Mouse (Mus musculus): ENCODE data around the gene Gm37240. TPM values are rescaled to one million over a fixed set of nuclear protein-coding genes. Genes with fewer than 3 reads are reported as not detected.

The Gm37240 gene
- polyA plus RNA-seq, 1 experiment from 2014 or later = 0.48 TPM

DNA sequence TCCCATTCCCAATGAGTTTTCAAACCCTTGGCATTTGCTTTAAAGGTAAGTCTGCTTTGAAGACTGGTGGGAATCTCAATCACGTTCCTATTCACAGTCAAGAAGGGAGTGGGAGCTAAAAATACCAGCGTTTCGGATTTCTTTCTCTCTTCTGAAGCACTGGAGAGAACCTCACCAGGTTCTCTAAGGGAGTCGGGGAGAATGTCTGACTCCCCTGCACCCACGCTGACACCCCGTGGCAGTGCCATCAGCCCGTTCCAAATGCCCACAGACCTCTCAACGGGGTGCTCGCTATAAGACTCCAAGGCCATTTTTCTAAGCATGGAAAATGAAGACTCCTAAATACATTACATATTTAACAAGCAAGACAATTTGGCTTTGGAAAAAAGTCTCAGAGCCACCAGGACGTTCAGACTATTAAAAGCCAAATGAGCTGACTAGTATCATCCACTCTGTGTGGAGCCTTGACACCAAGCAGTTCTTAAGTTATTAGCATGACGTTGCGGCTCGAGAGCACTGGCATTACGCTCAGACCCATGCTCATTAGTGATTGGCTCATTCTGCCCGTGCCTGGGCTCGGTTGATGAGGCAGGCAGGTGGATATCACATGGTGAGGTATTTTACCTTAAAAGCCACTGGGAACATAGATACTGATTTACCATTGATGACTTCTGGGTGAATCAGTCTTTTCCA, 508.5 kb downstream of the Gm37240 start:
- 71% methylated on average over 16 of the region's 16 CpGs for WGBS
- Histone ChIP-seq H3K27me3 (no peaks in the 10 kb centered on the region), H3K9ac (no peak overlapping the region), H3K4me1 (no peaks in the 10 kb centered on the region), H3K4me3 (no peak overlapping the region), H3K4me2 (no peak overlapping the region), H3K27ac (no peak overlapping the region), H3K9me3 (replicated peaks) (no peaks in the 10 kb centered on the region; the same call in 1 of the 2 replicates), H3K36me3 (ENCODE audit: poor library complexity, severe bottlenecking) (no peaks in the 10 kb centered on the region)
- no peak for ATAC-seq

DNA sequence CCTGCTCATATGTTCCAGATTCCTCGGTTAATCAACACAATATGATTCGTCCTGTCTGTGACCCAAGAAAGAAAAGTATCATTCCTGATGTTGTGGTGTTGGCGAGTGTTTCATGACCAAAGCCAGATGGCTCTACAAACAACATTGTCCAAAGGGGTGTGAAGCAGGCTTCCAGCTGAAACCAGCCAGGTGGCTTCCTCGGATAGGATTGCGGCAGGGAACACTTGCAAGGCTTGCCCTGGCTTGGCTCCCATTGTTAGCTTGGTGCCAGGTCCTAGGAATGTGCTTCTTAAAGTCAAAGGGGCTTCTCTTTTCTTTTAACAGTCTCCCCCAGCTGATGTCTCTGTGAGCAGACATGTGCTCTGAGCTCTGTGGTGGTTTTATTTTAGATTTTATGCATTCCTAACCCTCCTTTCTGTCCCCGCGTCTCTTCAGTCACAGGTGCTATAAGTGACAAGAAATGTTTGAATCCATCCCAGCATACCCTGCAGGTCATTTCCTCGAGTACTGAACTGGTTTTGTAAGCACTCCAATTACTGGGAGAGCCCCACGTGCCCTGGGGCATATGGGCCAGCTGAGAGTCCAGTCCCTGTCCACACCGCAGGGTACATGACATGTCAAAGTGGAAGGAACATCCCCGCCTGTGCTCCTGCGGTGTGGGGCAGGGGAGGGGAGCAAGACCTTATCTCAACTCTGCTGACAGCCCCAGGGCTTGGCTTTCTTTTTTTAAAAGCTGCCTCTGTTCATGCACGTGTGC, 509.2 kb downstream of the Gm37240 start:
- Histone ChIP-seq H3K9ac (no peak overlapping the region), H3K36me3 (ENCODE audit: poor library complexity, severe bottlenecking) (no peaks in the 10 kb centered on the region), H3K4me1 (no peaks in the 10 kb centered on the region), H3K27me3 (no peaks in the 10 kb centered on the region), H3K27ac (no peak overlapping the region), H3K4me3 (no peak overlapping the region), H3K9me3 (replicated peaks) (no peaks in the 10 kb centered on the region; the same call in 1 of the 2 replicates), H3K4me2 (no peak overlapping the region)
- 66% methylated on average over 13 of the region's 13 CpGs for WGBS
- no peak for ATAC-seq

DNA sequence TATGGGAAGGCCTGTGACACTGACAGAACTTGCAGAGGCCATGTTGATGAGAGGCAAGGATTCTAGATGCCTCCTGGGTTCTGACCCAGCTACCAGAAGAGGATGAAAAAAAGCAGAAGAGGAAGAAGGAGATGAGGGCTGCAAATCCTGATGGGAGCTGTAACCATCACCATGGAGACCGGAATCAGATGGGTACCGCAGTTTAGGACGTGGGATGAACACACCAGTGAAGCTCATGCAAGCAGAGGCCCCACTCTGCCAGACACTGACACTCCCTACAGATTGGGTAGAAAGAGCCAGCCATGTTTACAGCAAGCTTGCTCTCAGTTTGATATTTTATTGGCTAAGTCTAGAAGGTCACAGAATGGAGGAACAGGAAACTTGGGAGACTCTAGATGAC, 509.8 kb downstream of the Gm37240 start:
- H3K9ac ChIP-seq = no peak overlapping the region
- no peaks in the 10 kb centered on the region for H3K4me1 ChIP-seq
- no peaks in the 10 kb centered on the region for H3K27me3 ChIP-seq
- H3K9me3 ChIP-seq (replicated peaks) = no peaks in the 10 kb centered on the region; the same call in 1 of the 2 replicates
- H3K36me3 ChIP-seq (ENCODE audit: poor library complexity, severe bottlenecking) = no peaks in the 10 kb centered on the region
- no peak for ATAC-seq
- no peak overlapping the region for H3K27ac ChIP-seq
- no peak overlapping the region for H3K4me3 ChIP-seq
- WGBS = 97% methylated on average over 3 of the region's 3 CpGs
- no peak overlapping the region for H3K4me2 ChIP-seq

DNA sequence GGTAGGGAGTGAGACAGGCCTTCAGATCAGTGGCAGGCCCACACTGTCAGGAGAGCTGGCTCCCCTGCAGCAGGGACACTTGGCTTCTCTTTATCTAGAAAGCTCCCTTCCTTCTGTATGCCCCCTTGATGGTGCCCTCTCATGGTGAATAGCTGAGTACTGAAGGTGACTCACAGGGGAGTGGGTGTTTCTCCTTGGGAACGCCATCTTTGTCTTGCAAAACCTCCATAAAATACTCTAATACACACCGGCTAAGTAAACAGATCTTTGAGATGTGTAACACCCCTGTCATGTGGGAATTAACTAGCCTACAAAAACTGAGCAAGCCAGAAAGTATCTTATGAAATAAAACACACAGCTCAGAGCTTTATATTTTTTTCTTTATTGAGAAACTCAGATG, 510.8 kb downstream of the Gm37240 start:
- Histone ChIP-seq H3K27me3 (no peaks in the 10 kb centered on the region), H3K9me3 (replicated peaks) (no peaks in the 10 kb centered on the region; the same call in 1 of the 2 replicates), H3K36me3 (ENCODE audit: poor library complexity, severe bottlenecking) (no peaks in the 10 kb centered on the region), H3K4me2 (no peak overlapping the region), H3K27ac (no peak overlapping the region), H3K4me3 (no peak overlapping the region), H3K9ac (no peak overlapping the region), H3K4me1 (no peaks in the 10 kb centered on the region)
- WGBS = 92% methylated on average over 2 of the region's 2 CpGs
- ATAC-seq = no peak

GRCm38 (mm10) chr3:85373039-85373438, 514.3 kb downstream of the Gm37240 start:
- Histone ChIP-seq H3K27me3 (no peaks in the 10 kb centered on the region), H3K27ac (no peak overlapping the region), H3K9ac (no peak overlapping the region), H3K4me1 (no peaks in the 10 kb centered on the region), H3K9me3 (replicated peaks) (no peaks in the 10 kb centered on the region; the same call in 1 of the 2 replicates), H3K4me2 (no peak overlapping the region), H3K4me3 (no peak overlapping the region), H3K36me3 (ENCODE audit: poor library complexity, severe bottlenecking) (no peaks in the 10 kb centered on the region)
- no peak for ATAC-seq
- WGBS = 53% methylated on average over 3 of the region's 3 CpGs

GRCm38 (mm10) chr3:85369847-85370246, 517.5 kb downstream of the Gm37240 start:
- Histone ChIP-seq H3K4me3 (no peak overlapping the region), H3K4me2 (no peak overlapping the region), H3K27ac (no peak overlapping the region), H3K27me3 (no peaks in the 10 kb centered on the region), H3K36me3 (ENCODE audit: poor library complexity, severe bottlenecking) (no peaks in the 10 kb centered on the region), H3K9ac (no peak overlapping the region), H3K9me3 (replicated peaks) (no peaks in the 10 kb centered on the region; the same call in 1 of the 2 replicates), H3K4me1 (no peaks in the 10 kb centered on the region)
- ATAC-seq = no peak
- 93% methylated on average over 10 of the region's 10 CpGs for WGBS

- H3K4me2 ChIP-seq = no peak overlapping the region
- WGBS = 81% methylated on average over 5 of the region's 5 CpGs
- H3K9ac ChIP-seq = no peak overlapping the region
- H3K27me3 ChIP-seq = no peaks in the 10 kb centered on the region
- no peak overlapping the region for H3K4me3 ChIP-seq
- no peak for ATAC-seq
- no peaks in the 10 kb centered on the region for H3K4me1 ChIP-seq
- no peaks in the 10 kb centered on the region for H3K9me3 ChIP-seq (replicated peaks)
- H3K36me3 ChIP-seq (ENCODE audit: poor library complexity, severe bottlenecking) = no peaks in the 10 kb centered on the region
- no peak overlapping the region for H3K27ac ChIP-seq
Observed at GRCm38 (mm10) chr3:85369157-85369556, 518.2 kb downstream of the Gm37240 start.

GRCm38 (mm10) chr3:85368354-85369120, 518.8 kb downstream of the Gm37240 start:
- Histone ChIP-seq H3K27me3 (no peaks in the 10 kb centered on the region), H3K27ac (no peak overlapping the region), H3K9me3 (replicated peaks) (no peaks in the 10 kb centered on the region), H3K4me1 (no peaks in the 10 kb centered on the region), H3K4me3 (no peak overlapping the region), H3K36me3 (ENCODE audit: poor library complexity, severe bottlenecking) (no peaks in the 10 kb centered on the region), H3K9ac (no peak overlapping the region), H3K4me2 (no peak overlapping the region)
- ATAC-seq = no peak
- WGBS = 80% methylated on average over 16 of the region's 16 CpGs

DNA sequence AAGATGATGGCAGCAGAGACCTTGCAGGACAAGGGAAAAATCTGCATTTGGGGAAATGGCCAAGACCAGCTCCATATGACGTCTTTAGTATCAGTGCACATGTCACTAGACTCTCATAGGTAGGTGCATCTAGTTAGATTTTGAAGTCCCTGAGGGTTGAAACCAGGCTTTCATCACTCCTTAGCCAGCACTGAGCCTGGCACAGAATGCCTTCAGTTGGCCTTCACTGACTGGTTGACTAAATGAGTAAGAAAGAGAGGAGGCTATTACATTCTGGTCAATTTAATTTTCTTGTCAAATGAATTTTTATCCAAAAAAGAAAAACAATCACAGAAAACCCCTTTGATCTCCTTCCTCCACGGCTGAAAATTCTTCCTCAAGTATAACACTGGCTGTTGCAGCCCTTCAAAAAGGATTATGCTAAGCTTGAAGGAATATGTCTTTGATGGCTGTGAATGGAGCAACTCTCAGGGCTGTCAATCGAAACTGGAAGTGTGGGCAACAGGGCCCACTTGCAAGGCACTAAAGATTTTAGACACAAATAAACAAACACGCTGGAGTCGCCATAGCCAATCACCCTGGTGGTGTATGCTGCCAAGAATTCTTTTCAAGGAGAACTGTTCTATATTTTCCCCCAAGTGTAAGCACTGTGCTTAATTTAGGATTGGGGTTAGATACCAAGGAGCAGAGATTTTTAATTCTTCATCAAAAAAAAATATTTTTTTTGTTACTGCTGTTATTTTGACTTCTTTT, 522.6 kb downstream of the Gm37240 start:
- WGBS = 51% methylated on average over 5 of the region's 5 CpGs
- H3K4me1 ChIP-seq = no peaks in the 10 kb centered on the region
- no peaks in the 10 kb centered on the region for H3K27me3 ChIP-seq
- H3K4me3 ChIP-seq = no peak overlapping the region
- no peak overlapping the region for H3K9ac ChIP-seq
- H3K9me3 ChIP-seq (replicated peaks) = no peaks in the 10 kb centered on the region
- no peak for ATAC-seq
- no peak overlapping the region for H3K27ac ChIP-seq
- H3K36me3 ChIP-seq (ENCODE audit: poor library complexity, severe bottlenecking) = no peaks in the 10 kb centered on the region
- no peak overlapping the region for H3K4me2 ChIP-seq

DNA sequence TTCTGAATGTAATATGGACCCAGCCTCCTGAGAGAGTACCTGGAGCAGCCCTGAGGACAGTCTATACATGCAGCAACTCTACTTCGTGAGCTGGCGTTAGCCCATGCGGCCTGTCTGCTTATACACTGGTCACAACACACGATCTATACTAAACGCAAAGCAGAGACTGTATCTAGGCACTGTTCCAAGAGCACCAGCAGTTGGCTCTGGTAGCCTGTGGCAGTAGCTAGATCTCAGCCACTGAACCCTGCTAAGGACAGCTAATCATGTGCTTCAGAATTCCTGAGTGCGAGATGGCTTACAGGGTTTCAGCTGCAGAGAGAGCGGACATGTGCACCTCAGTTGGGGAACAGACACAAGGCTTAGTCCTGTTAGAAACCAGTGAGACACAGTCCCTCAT, 524.4 kb downstream of the Gm37240 start:
- no peak overlapping the region for H3K4me2 ChIP-seq
- no peaks in the 10 kb centered on the region for H3K27me3 ChIP-seq
- H3K9me3 ChIP-seq (replicated peaks) = no peaks in the 10 kb centered on the region
- no peak overlapping the region for H3K4me3 ChIP-seq
- WGBS = 90% methylated on average over 7 of the region's 7 CpGs
- H3K9ac ChIP-seq = no peak overlapping the region
- H3K27ac ChIP-seq = no peak overlapping the region
- no peaks in the 10 kb centered on the region for H3K4me1 ChIP-seq
- no peak for ATAC-seq
- H3K36me3 ChIP-seq (ENCODE audit: poor library complexity, severe bottlenecking) = no peaks in the 10 kb centered on the region

DNA sequence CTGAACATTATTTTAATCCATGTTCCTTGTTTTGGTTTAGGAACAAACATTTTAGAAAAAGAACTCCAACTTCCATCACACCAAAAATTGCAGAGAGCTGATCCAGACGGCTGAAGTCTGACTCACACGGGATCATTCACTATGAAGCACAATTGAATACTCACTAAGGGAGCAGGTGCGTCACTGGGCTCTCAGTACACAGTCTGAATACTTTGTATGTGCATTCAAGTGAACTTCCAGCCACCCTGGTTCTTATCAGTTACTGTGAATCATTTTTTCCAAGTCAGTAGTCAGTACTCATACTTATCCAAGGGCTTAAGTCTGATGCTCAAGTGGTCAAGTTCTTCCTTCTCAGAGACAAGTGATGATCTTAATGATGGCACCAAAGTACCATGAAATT, 530.9 kb downstream of the Gm37240 start:
- ATAC-seq = no peak
- H3K27ac ChIP-seq = no peak overlapping the region
- H3K4me2 ChIP-seq = no peak overlapping the region
- no peaks in the 10 kb centered on the region for H3K4me1 ChIP-seq
- H3K9me3 ChIP-seq (replicated peaks) = no peaks in the 10 kb centered on the region
- WGBS = 79% methylated on average over 3 of the region's 3 CpGs
- H3K9ac ChIP-seq = no peak overlapping the region
- H3K27me3 ChIP-seq = no peaks in the 10 kb centered on the region
- no peaks in the 10 kb centered on the region for H3K36me3 ChIP-seq (ENCODE audit: poor library complexity, severe bottlenecking)
- H3K4me3 ChIP-seq = no peak overlapping the region
